Mouse (Mus musculus): Measurements from ENCODE around the gene Ppp1cc.

DNA sequence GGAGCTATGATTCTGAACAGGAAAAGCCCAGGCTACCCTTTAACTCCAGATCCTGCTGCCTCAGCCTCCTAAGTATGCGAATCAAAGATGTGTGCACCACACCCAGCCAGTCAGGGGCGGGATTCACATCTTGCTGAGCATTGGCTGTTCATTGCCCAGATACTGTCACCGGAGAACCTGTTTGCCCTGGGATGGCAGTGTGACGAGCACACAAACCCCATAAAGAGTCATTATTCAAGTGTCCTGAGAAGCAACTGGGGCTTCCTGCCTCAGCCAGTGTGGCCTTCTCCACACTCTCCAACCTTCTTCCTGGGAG is 46.2 kb upstream of the Ppp1cc start:
- no peak for TF ChIP-seq CTCF (IDR thresholded peaks at IDR 0.05; ENCODE audit: borderline replicate concordance, control insufficient read depth, extremely low read depth, insufficient read depth, low read length, poor library complexity)
- no peak for TF ChIP-seq POLR2A (IDR thresholded peaks at IDR 0.05; ENCODE audit: control insufficient read depth, extremely low read depth, insufficient read depth, low read length, poor library complexity)

Data from thymus, adult 2 months (tissue).